Mouse (Mus musculus): ENCODE results near the gene Etv4. TPM values are rescaled to one million over a fixed set of nuclear protein-coding genes. Genes with fewer than 3 reads are reported as not detected.
A peak's percentile ranks its signal among the peaks of the same experiment; 100 is the strongest.

The Etv4 gene
- polyA plus RNA-seq, 1 experiment = not detected

DNA sequence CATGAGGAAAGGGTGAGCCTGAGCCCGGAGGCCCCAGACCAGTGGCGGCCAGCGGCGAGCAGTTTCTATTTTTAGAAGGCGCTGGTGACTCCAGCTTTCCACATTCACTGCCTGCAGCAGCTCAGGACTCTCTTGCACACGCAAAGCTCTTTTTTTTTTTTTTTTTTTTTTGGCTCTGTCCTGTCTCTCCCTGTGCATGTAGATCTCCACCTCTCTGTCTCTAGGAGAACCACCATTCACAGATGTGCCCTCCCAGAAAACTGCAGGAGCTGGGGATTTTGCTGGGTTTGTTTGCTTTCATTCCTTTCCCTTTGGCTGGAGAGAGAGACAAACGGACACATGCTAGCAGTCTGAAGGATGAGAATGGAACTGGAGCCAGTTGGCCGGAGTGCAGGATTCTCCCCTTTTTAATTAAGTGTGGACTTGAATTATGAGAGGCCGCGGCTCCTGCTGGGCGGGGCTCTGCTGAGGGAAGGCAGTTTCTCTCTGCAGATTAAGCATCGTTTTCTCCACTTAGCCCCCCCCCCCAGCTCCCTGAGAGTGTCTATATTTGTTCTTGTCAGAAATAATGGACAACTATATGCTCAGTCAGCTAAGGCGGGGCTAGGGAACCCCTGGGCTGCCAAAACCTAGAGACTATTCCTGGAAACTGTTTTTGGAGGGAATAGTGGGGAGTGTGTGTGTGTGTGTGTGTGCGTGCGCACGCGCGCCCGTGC lies 5.8 kb upstream of the Etv4 start:
- Histone ChIP-seq H3K4me3 (ENCODE audit: insufficient read depth, low read length) (peak overlapping the region; percentile 32), H3K4me1 (ENCODE audit: control insufficient read depth, insufficient read depth, low read length) (peaks cover 9% of the 10 kb centered on the region), H3K27ac (ENCODE audit: insufficient read depth, low read depth, low read length) (no peak overlapping the region)
- TF ChIP-seq POLR2A (IDR thresholded peaks at IDR 0.05; ENCODE audit: borderline replicate concordance, low read depth, low read length) (no peak), CTCF (IDR thresholded peaks at IDR 0.05; ENCODE audit: low read depth, low read length) (no peak)

GRCm38 (mm10) chr11:101787432-101787831 lies 2.3 kb upstream of the Etv4 start:
- no peak overlapping the region for H3K27ac ChIP-seq (ENCODE audit: insufficient read depth, low read depth, low read length)
- TF ChIP-seq CTCF (IDR thresholded peaks at IDR 0.05; ENCODE audit: low read depth, low read length) (no peak), POLR2A (IDR thresholded peaks at IDR 0.05; ENCODE audit: borderline replicate concordance, low read depth, low read length) (no peak)
- H3K4me3 ChIP-seq (ENCODE audit: insufficient read depth, low read length) = no peak overlapping the region
- H3K4me1 ChIP-seq (ENCODE audit: control insufficient read depth, insufficient read depth, low read length) = peaks cover 13% of the 10 kb centered on the region

GRCm38 (mm10) chr11:101786651-101787050 lies 1.5 kb upstream of the Etv4 start:
- TF ChIP-seq CTCF (IDR thresholded peaks at IDR 0.05; ENCODE audit: low read depth, low read length) (no peak), POLR2A (IDR thresholded peaks at IDR 0.05; ENCODE audit: borderline replicate concordance, low read depth, low read length) (no peak)
- no peak overlapping the region for H3K27ac ChIP-seq (ENCODE audit: insufficient read depth, low read depth, low read length)
- H3K4me3 ChIP-seq (ENCODE audit: insufficient read depth, low read length) = no peak overlapping the region
- H3K4me1 ChIP-seq (ENCODE audit: control insufficient read depth, insufficient read depth, low read length) = peaks cover 13% of the 10 kb centered on the region

DNA sequence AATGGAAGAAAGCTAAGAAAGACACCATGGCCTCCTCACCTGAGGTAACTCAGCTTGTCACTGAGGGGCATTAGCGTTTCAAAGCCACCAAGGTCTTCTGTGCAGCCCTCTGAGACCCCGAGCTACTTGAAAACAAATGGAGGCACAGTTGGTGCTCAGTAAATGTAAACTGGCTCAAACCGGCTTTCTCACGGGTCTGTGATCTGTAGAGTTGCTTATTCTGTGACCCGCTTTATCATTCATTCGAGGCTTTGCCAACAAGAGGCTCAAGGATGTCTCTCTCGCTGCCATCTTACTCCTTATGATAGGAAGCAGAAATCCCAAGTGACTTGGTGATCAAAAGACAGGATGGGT lies 658 bp upstream of the Etv4 start:
- Histone ChIP-seq H3K4me1 (ENCODE audit: control insufficient read depth, insufficient read depth, low read length) (peaks cover 8% of the 10 kb centered on the region), H3K4me3 (ENCODE audit: insufficient read depth, low read length) (peak overlapping the region; percentile 50), H3K27ac (ENCODE audit: insufficient read depth, low read depth, low read length) (no peak overlapping the region)
- TF ChIP-seq CTCF (IDR thresholded peaks at IDR 0.05; ENCODE audit: low read depth, low read length) (no peak), POLR2A (IDR thresholded peaks at IDR 0.05; ENCODE audit: borderline replicate concordance, low read depth, low read length) (no peak)

DNA sequence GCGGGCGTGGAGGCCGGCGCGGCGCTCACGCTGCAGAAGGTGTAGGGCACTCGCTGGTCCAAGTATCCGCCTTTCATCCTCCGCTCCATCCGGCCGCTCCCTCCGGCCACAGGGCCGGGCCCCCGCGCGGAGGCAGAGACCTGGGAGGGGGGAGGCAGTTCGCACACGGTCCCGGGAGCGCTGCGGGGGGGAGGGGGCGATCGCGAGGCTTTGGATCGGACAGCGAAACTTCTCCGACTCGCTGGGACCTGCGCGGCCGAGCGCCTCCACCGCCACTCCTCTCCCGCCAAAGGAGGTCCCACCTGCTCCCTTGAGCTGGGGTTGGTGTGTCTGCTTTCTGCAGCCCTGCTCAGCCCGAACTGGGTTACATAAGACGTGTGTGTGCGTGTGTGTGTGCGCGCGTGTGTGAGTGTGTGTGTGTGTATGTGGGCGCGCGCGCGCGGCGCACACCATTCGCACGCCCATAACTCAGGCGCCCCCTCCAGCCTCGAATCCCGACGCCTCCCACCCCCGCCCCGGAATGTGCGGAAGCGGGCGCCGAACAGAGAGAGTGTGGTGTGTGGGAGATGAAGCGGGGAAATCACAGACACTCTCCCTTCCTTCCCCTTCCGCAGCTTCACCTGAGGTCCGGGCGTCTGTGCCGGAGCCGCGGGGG lies 556 bp downstream of the Etv4 start:
- Histone ChIP-seq H3K27ac (ENCODE audit: insufficient read depth, low read depth, low read length) (no peak overlapping the region), H3K4me3 (ENCODE audit: insufficient read depth, low read length) (peak overlapping the region; percentile 62), H3K4me1 (ENCODE audit: control insufficient read depth, insufficient read depth, low read length) (peaks cover 5% of the 10 kb centered on the region; the same call in 1 of the 2 replicates)
- TF ChIP-seq POLR2A (IDR thresholded peaks at IDR 0.05; ENCODE audit: borderline replicate concordance, low read depth, low read length) = no peak
- no peak for TF ChIP-seq CTCF (IDR thresholded peaks at IDR 0.05; ENCODE audit: low read depth, low read length)

GRCm38 (mm10) chr11:101784072-101784471 lies 1.1 kb downstream of the Etv4 start:
- Histone ChIP-seq H3K4me1 (ENCODE audit: control insufficient read depth, insufficient read depth, low read length) (peaks cover 5% of the 10 kb centered on the region; the same call in 1 of the 2 replicates), H3K27ac (ENCODE audit: insufficient read depth, low read depth, low read length) (no peak overlapping the region), H3K4me3 (ENCODE audit: insufficient read depth, low read length) (no peak overlapping the region)
- no peak for TF ChIP-seq POLR2A (IDR thresholded peaks at IDR 0.05; ENCODE audit: borderline replicate concordance, low read depth, low read length)
- no peak for TF ChIP-seq CTCF (IDR thresholded peaks at IDR 0.05; ENCODE audit: low read depth, low read length)

DNA sequence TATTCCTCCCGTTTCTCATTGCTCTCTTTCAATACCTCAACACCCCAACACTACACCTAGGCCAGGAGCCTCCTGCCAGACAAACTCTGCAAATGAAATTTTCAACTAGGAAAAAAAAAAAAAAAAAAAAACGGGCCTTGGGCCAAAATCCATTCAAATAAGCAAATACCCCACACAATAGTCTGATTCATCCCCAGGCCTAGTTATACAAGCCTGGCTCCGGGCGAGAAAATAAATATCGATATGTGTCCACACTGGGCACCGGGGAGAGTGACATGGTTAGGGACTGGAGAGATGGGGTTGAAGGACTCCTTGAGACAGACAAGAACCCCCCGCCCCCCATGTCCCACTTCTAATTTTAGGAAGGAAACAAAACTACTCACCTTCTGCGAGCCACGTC lies 1.6 kb downstream of the Etv4 start:
- H3K4me1 ChIP-seq (ENCODE audit: control insufficient read depth, insufficient read depth, low read length) = peaks cover 5% of the 10 kb centered on the region; the same call in 1 of the 2 replicates
- no peak overlapping the region for H3K4me3 ChIP-seq (ENCODE audit: insufficient read depth, low read length)
- H3K27ac ChIP-seq (ENCODE audit: insufficient read depth, low read depth, low read length) = no peak overlapping the region
- TF ChIP-seq POLR2A (IDR thresholded peaks at IDR 0.05; ENCODE audit: borderline replicate concordance, low read depth, low read length) (no peak), CTCF (IDR thresholded peaks at IDR 0.05; ENCODE audit: low read depth, low read length) (no peak)

- no peak for TF ChIP-seq POLR2A (IDR thresholded peaks at IDR 0.05; ENCODE audit: borderline replicate concordance, low read depth, low read length)
- TF ChIP-seq CTCF (IDR thresholded peaks at IDR 0.05; ENCODE audit: low read depth, low read length) = no peak
- H3K4me3 ChIP-seq (ENCODE audit: insufficient read depth, low read length) = no peak overlapping the region
- peaks cover 5% of the 10 kb centered on the region; the same call in 1 of the 2 replicates for H3K4me1 ChIP-seq (ENCODE audit: control insufficient read depth, insufficient read depth, low read length)
- no peak overlapping the region for H3K27ac ChIP-seq (ENCODE audit: insufficient read depth, low read depth, low read length)
Measured at GRCm38 (mm10) chr11:101783135-101783534, 2.0 kb downstream of the Etv4 start.

GRCm38 (mm10) chr11:101776846-101777245 lies 8.3 kb downstream of the Etv4 start:
- Histone ChIP-seq H3K4me3 (ENCODE audit: insufficient read depth, low read length) (no peak overlapping the region), H3K27ac (ENCODE audit: insufficient read depth, low read depth, low read length) (no peak overlapping the region), H3K4me1 (ENCODE audit: control insufficient read depth, insufficient read depth, low read length) (peaks cover 6% of the 10 kb centered on the region)
- no peak for TF ChIP-seq CTCF (IDR thresholded peaks at IDR 0.05; ENCODE audit: low read depth, low read length)
- TF ChIP-seq POLR2A (IDR thresholded peaks at IDR 0.05; ENCODE audit: borderline replicate concordance, low read depth, low read length) = no peak

DNA sequence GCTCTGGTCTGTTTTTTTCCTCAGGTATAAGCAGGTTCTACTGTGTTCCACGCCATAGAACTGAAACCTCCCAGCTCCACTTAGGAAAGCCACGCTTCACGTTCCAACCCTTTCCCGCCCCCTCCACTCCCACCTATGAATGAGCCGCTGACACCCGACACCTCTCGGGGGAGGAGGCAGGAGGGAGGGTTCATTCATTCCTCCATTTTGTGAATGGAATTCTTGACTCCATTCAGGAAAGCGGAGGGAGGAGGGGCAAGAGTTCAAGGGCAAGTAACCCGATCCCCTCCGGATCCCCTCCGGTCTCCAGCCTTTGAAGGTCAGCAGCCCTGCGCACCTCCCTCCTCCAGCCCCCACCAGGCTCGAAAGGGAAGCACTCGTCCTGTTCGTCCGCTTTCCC lies 12.7 kb downstream of the Etv4 start:
- Histone ChIP-seq H3K4me1 (ENCODE audit: control insufficient read depth, insufficient read depth, low read length) (peaks cover 6% of the 10 kb centered on the region), H3K4me3 (ENCODE audit: insufficient read depth, low read length) (no peak overlapping the region), H3K27ac (ENCODE audit: insufficient read depth, low read depth, low read length) (no peak overlapping the region)
- TF ChIP-seq CTCF (IDR thresholded peaks at IDR 0.05; ENCODE audit: low read depth, low read length) (no peak), POLR2A (IDR thresholded peaks at IDR 0.05; ENCODE audit: borderline replicate concordance, low read depth, low read length) (no peak)

Data from bone marrow macrophage, adult 2 months (primary cell).